Mouse (Mus musculus) liver, postnatal 0 days (tissue): Measurements from ENCODE around the gene Krt39. TPM values are rescaled to one million over a fixed set of nuclear protein-coding genes. Genes with fewer than 3 reads are reported as not detected.

Source experiments
- ATAC-seq: fragments of 200-750 bp; cut with Nextera tagmentation; 2 replicates; pipeline ENCODE4 v1.8.0; 2017; ENCODE audit warnings: mild to moderate bottlenecking, moderate library complexity
- DNase-seq: peaks from one replicate; pipeline ENCODE4 v3.0.0-alpha.2; 2016
- H3K27ac ChIP-seq: fragments of 300-500 bp; sonication (generic); 2 replicates; pipeline ENCODE4 v1.5.1; 2014; ENCODE audit warnings: antibody characterized with exemption, moderate library complexity, mild to moderate bottlenecking, low read depth
- H3K27me3 ChIP-seq: fragments of 300-500 bp; sonication (generic); 2 replicates; pipeline ENCODE4 v1.6.1; 2014; ENCODE audit warnings: low read length, control low read depth, mixed read lengths; ENCODE audit not compliant: insufficient read depth
- H3K36me3 ChIP-seq: fragments of 300-500 bp; sonication (generic); replicated peaks from 2 replicates; pipeline ENCODE4 v1.6.1; 2014; ENCODE audit warnings: mild to moderate bottlenecking, control low read depth, low read length, moderate library complexity, mixed read lengths; ENCODE audit not compliant: insufficient read depth
- H3K4me1 ChIP-seq: fragments of 300-500 bp; sonication (generic); 2 replicates; pipeline ENCODE4 v1.6.1; 2014; ENCODE audit warnings: antibody characterized with exemption, mild to moderate bottlenecking, control low read depth; ENCODE audit not compliant: insufficient read depth
- H3K4me2 ChIP-seq: fragments of 300-500 bp; sonication (generic); 2 replicates; pipeline ENCODE4 v1.6.1; 2014; ENCODE audit warnings: low read depth, mild to moderate bottlenecking, low read length, moderate library complexity, mixed read lengths
- H3K4me3 ChIP-seq: fragments of 300-500 bp; sonication (generic); 2 replicates; pipeline ENCODE4 v1.5.1; 2014; ENCODE audit warnings: low read depth, low read length
- H3K9ac ChIP-seq: fragments of 300-500 bp; sonication (generic); replicated peaks from 2 replicates; pipeline ENCODE4 v1.6.1; 2014; ENCODE audit warnings: mild to moderate bottlenecking, moderate library complexity
- H3K9me3 ChIP-seq: fragments of 300-500 bp; sonication (generic); 2 replicates; pipeline ENCODE4 v1.6.1; 2016; ENCODE audit warnings: mild to moderate bottlenecking, control low read depth, low read length, mixed read lengths
- CTCF ChIP-seq: sonication (generic); IDR thresholded peaks from 2 replicates; pipeline ENCODE4 v1.5.1; 2016; ENCODE audit warnings: antibody characterized with exemption, low read depth
- EP300 ChIP-seq: IDR thresholded peaks from 2 replicates; pipeline ENCODE4 v1.6.1; 2016; ENCODE audit warnings: antibody characterized with exemption, low read depth, mild to moderate bottlenecking
- WGBS: fragments of 180-500 bp; shearing (Covaris S2); extraction: QIAGEN DNeasy Blood & Tissue Kit; methylation state at CpG from one replicate; pipeline ENCODE4 v1.1.7; 2014; ENCODE audit not compliant: insufficient replicate concordance; 5-methylcytosine and 5-hydroxymethylcytosine counted together
- polyA plus RNA-seq: library from polyadenylated mRNA; unstranded; fragments of >200 nt; fragmentation: Nextera tagmentation; extraction: Ambion mirVana; gene quantifications from 2 replicates; pipeline ENCODE4 v1.2.1, GENCODE M21; 2015

Krt39 gene
- polyA plus RNA-seq, 1 experiment from 2014 or later, result not detected

- TF ChIP-seq EP300 (no peak), CTCF (no peak)
- no peak overlapping the region for H3K27ac ChIP-seq
- H3K36me3 ChIP-seq, result no peaks in the 10 kb centered on the region
- H3K9ac ChIP-seq, result no peak overlapping the region
- ATAC-seq (no peak), DNase-seq (no peak)
- no peak overlapping the region for H3K4me3 ChIP-seq
- no peaks in the 10 kb centered on the region for H3K27me3 ChIP-seq
- no peaks in the 10 kb centered on the region for H3K9me3 ChIP-seq
- WGBS, result 72% methylated on average over 4 of the region's 4 CpGs
- no peaks in the 10 kb centered on the region for H3K4me1 ChIP-seq
- no peak overlapping the region for H3K4me2 ChIP-seq
These were observed 26.4 kb downstream of the Krt39 start for GRCm38 (mm10) chr11:99494741-99495140.

GRCm38 (mm10) chr11:99493574-99493850, 27.6 kb downstream of the Krt39 start:
- Histone ChIP-seq H3K9ac (no peak overlapping the region), H3K27me3 (no peaks in the 10 kb centered on the region), H3K4me1 (peaks cover 2% of the 10 kb centered on the region; the same call in 1 of the 2 replicates), H3K9me3 (no peaks in the 10 kb centered on the region), H3K27ac (no peak overlapping the region), H3K36me3 (no peaks in the 10 kb centered on the region), H3K4me2 (no peak overlapping the region), H3K4me3 (no peak overlapping the region)
- TF ChIP-seq EP300, result no peak
- no peak for TF ChIP-seq CTCF
- WGBS, result 45% methylated on average over 5 of the region's 5 CpGs
- ATAC-seq (no peak), DNase-seq (no peak)

- Histone ChIP-seq H3K4me1 (peaks cover 3% of the 10 kb centered on the region; the same call in 1 of the 2 replicates), H3K36me3 (no peaks in the 10 kb centered on the region), H3K4me2 (peak within 1 kb of the TSS; percentile 50), H3K4me3 (peak within 1 kb of the TSS; percentile 37), H3K27ac (peak within 1 kb of the TSS; percentile 61; the same call in 1 of the 2 replicates), H3K9me3 (no peaks in the 10 kb centered on the region), H3K27me3 (no peaks in the 10 kb centered on the region), H3K9ac (peak within 1 kb of the TSS; percentile 49)
- DNase-seq (peak; percentile 33), ATAC-seq (peak; percentile 64)
- TF ChIP-seq EP300, result no peak
- no peak for TF ChIP-seq CTCF
- 61% methylated on average over 22 of the region's 22 CpGs for WGBS
These were observed 28.2 kb downstream of the Krt39 start, which contains the start of gene Krt23 for GRCm38 (mm10) chr11:99492733-99493573. Gene Krt23, minus strand, starts transcription at chr11:99493137.

GRCm38 (mm10) chr11:99491040-99491439, 30.1 kb downstream of the Krt39 start:
- Histone ChIP-seq H3K4me3 (no peak overlapping the region), H3K4me1 (peaks cover 3% of the 10 kb centered on the region; the same call in 1 of the 2 replicates), H3K27me3 (no peaks in the 10 kb centered on the region), H3K36me3 (no peaks in the 10 kb centered on the region), H3K9me3 (no peaks in the 10 kb centered on the region), H3K27ac (peak overlapping the region; percentile 82), H3K4me2 (peak overlapping the region; percentile 50), H3K9ac (no peak overlapping the region)
- TF ChIP-seq CTCF (no peak), EP300 (no peak)
- DNase-seq, result peak; percentile 32
- peak; percentile 87 for ATAC-seq
- 60% methylated on average over 8 of the region's 8 CpGs for WGBS

- no peaks in the 10 kb centered on the region for H3K36me3 ChIP-seq
- peak; percentile 26 for DNase-seq
- ATAC-seq, result peak; percentile 72
- H3K9ac ChIP-seq, result no peak overlapping the region
- TF ChIP-seq EP300 (0 out of 2 replicates have a peak, but pooled peaks have one; percentile 14), CTCF (no peak)
- no peak overlapping the region for H3K4me3 ChIP-seq
- WGBS, result 56% methylated on average over 4 of the region's 4 CpGs
- H3K27ac ChIP-seq, result peak overlapping the region; percentile 82
- H3K27me3 ChIP-seq, result no peaks in the 10 kb centered on the region
- H3K4me2 ChIP-seq, result peak overlapping the region; percentile 50; the same call in 1 of the 2 replicates
- H3K9me3 ChIP-seq, result no peaks in the 10 kb centered on the region
- H3K4me1 ChIP-seq, result peaks cover 3% of the 10 kb centered on the region; the same call in 1 of the 2 replicates
These were observed 30.5 kb downstream of the Krt39 start for GRCm38 (mm10) chr11:99490624-99491023.

GRCm38 (mm10) chr11:99489233-99489632, 31.9 kb downstream of the Krt39 start:
- H3K4me2 ChIP-seq, result no peak overlapping the region
- ATAC-seq, result no peak
- H3K27me3 ChIP-seq, result no peaks in the 10 kb centered on the region
- H3K4me1 ChIP-seq, result peaks cover 3% of the 10 kb centered on the region; the same call in 1 of the 2 replicates
- TF ChIP-seq EP300 (no peak), CTCF (no peak)
- no peak overlapping the region for H3K4me3 ChIP-seq
- DNase-seq, result no peak
- WGBS, result 59% methylated on average over 3 of the region's 3 CpGs
- no peak overlapping the region for H3K9ac ChIP-seq
- no peaks in the 10 kb centered on the region for H3K36me3 ChIP-seq
- no peaks in the 10 kb centered on the region for H3K9me3 ChIP-seq
- H3K27ac ChIP-seq, result 0 out of 2 replicates have a peak overlapping the region, but pooled peaks have one; percentile 82
